Mouse (Mus musculus): ENCODE measurements around the gene Zfp950. TPM values are rescaled to one million over a fixed set of nuclear protein-coding genes. Genes with fewer than 3 reads are reported as not detected.

Zfp950 gene
- total and polyA plus RNA-seq, 2 experiments = 3.9 to 26.0 TPM

- Histone ChIP-seq H3K4me3 (ENCODE audit: insufficient read depth, low read depth, low read length) (no peak overlapping the region), H3K27me3 (ENCODE audit: control insufficient read depth, insufficient read depth, low read length) (no peaks in the 10 kb centered on the region), H3K9ac (ENCODE audit: low read depth, low read length) (no peak overlapping the region), H3K4me1 (ENCODE audit: control insufficient read depth, insufficient read depth, low read length) (no peaks in the 10 kb centered on the region), H3K79me2 (ENCODE audit: control insufficient read depth, insufficient read depth, low read length) (no peaks in the 10 kb centered on the region), H3K27ac (replicated peaks; ENCODE audit: insufficient read depth, low read depth, low read length) (no peak overlapping the region), H3K36me3 (ENCODE audit: control insufficient read depth, insufficient read depth, low read length) (peaks cover 27% of the 10 kb centered on the region)
- no peak for DNase-seq (ENCODE audit: extremely low read depth, low read depth, low spot score)
- TF ChIP-seq POLR2A (IDR thresholded peaks at IDR 0.05; ENCODE audit: extremely low read depth, insufficient read depth, low read length) (no peak), CTCF (IDR thresholded peaks at IDR 0.05; ENCODE audit: low read depth, low read length) (no peak)
- 95% methylated on average over 4 of the region's 4 CpGs for WGBS
Measured at GRCm38 (mm10) chr19:61090541-61090940, 50.1 kb downstream of the Zfp950 start.

DNA sequence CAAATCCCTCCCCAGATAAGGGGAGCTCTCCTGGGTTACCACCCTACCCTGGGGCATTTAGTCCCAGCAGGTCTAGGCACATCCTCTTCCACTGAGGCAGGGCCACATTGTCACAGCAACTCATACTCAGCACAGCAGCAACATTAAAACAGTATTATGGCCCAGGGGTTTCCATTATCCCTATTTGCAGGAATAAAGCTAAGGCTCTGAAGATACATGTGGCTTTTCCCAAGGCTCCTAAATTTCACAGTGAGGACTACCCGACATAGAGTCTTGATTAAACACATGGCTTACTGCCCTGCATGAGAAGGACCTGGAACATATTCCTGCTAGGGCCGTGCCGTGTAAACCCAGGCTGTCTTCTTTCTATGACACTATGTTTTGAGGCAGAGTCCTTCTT, 51.6 kb downstream of the Zfp950 start:
- no peak overlapping the region for H3K27ac ChIP-seq (replicated peaks; ENCODE audit: insufficient read depth, low read depth, low read length)
- H3K4me1 ChIP-seq (ENCODE audit: control insufficient read depth, insufficient read depth, low read length) = no peaks in the 10 kb centered on the region
- H3K4me3 ChIP-seq (ENCODE audit: insufficient read depth, low read depth, low read length) = no peak overlapping the region
- DNase-seq (ENCODE audit: extremely low read depth, low read depth, low spot score) = no peak
- H3K27me3 ChIP-seq (ENCODE audit: control insufficient read depth, insufficient read depth, low read length) = no peaks in the 10 kb centered on the region
- no peaks in the 10 kb centered on the region for H3K79me2 ChIP-seq (ENCODE audit: control insufficient read depth, insufficient read depth, low read length)
- H3K36me3 ChIP-seq (ENCODE audit: control insufficient read depth, insufficient read depth, low read length) = peaks cover 27% of the 10 kb centered on the region
- 91% methylated on average over 3 of the region's 3 CpGs for WGBS
- H3K9ac ChIP-seq (ENCODE audit: low read depth, low read length) = no peak overlapping the region
- TF ChIP-seq POLR2A (IDR thresholded peaks at IDR 0.05; ENCODE audit: extremely low read depth, insufficient read depth, low read length) = no peak
- TF ChIP-seq CTCF (IDR thresholded peaks at IDR 0.05; ENCODE audit: low read depth, low read length) = no peak

- H3K36me3 ChIP-seq (ENCODE audit: control insufficient read depth, insufficient read depth, low read length) = peaks cover 24% of the 10 kb centered on the region
- 97% methylated on average over 1 of the region's 1 CpGs for WGBS
Measured at GRCm38 (mm10) chr19:61087781-61088180, 52.9 kb downstream of the Zfp950 start.

GRCm38 (mm10) chr19:61085217-61085616, 55.4 kb downstream of the Zfp950 start:
- TF ChIP-seq POLR2A (IDR thresholded peaks at IDR 0.05; ENCODE audit: extremely low read depth, insufficient read depth, low read length) (no peak), CTCF (IDR thresholded peaks at IDR 0.05; ENCODE audit: low read depth, low read length) (no peak)

More at GRCm38 (mm10) chr19:61087781-61088180, 52.9 kb downstream of the Zfp950 start:
- H3K27ac ChIP-seq (replicated peaks; ENCODE audit: insufficient read depth, low read depth, low read length) = no peak overlapping the region
- no peaks in the 10 kb centered on the region for H3K27me3 ChIP-seq (ENCODE audit: control insufficient read depth, insufficient read depth, low read length)
- TF ChIP-seq CTCF (IDR thresholded peaks at IDR 0.05; ENCODE audit: low read depth, low read length) (no peak), POLR2A (IDR thresholded peaks at IDR 0.05; ENCODE audit: extremely low read depth, insufficient read depth, low read length) (no peak)
- no peak for DNase-seq (ENCODE audit: extremely low read depth, low read depth, low spot score)
- no peaks in the 10 kb centered on the region for H3K79me2 ChIP-seq (ENCODE audit: control insufficient read depth, insufficient read depth, low read length)
- H3K9ac ChIP-seq (ENCODE audit: low read depth, low read length) = no peak overlapping the region
- no peak overlapping the region for H3K4me3 ChIP-seq (ENCODE audit: insufficient read depth, low read depth, low read length)
- H3K4me1 ChIP-seq (ENCODE audit: control insufficient read depth, insufficient read depth, low read length) = no peaks in the 10 kb centered on the region

DNA sequence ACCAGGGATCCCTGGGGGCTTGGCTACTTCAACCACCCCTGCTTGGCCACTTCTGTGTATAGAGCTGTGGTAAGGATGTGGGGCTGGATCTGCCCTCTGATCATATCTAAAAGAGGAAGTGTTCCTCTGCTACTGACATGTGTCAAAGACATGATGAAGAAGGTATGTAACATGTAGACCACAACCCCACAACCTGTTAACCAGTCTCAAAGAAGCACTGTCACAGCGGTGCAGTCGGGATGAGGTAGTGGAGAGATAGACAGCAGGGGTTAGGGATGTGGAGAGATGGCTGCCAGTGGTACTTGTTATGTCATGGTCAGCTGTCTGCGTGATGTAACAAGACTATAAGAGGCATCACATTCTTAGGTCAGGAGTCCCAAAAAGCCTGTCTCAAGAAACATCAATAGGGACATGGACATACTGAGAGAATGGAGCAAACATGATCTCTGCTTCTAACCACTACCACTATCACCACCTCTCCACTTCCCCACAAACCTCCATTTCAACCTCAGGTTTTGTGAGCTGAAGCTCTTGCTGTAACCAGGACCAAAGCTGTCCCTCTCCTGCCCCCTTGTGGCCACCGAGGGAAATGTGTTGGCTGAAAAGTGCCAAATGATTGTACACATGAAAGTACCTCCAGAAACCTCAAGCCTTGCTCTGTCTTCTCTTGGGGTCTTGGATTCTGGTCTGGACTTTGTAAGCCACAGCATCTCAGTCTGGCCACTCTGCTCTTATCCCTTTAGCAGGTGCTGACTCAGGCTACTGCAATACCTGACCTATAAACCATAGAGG, 56.3 kb downstream of the Zfp950 start:
- H3K79me2 ChIP-seq (ENCODE audit: control insufficient read depth, insufficient read depth, low read length) = no peaks in the 10 kb centered on the region
- DNase-seq (ENCODE audit: extremely low read depth, low read depth, low spot score) = peak; percentile 68
- 48% methylated on average over 4 of the region's 4 CpGs for WGBS
- no peaks in the 10 kb centered on the region for H3K27me3 ChIP-seq (ENCODE audit: control insufficient read depth, insufficient read depth, low read length)
- H3K9ac ChIP-seq (ENCODE audit: low read depth, low read length) = no peak overlapping the region
- H3K36me3 ChIP-seq (ENCODE audit: control insufficient read depth, insufficient read depth, low read length) = peaks cover 14% of the 10 kb centered on the region
- H3K4me3 ChIP-seq (ENCODE audit: insufficient read depth, low read depth, low read length) = no peak overlapping the region
- TF ChIP-seq POLR2A (IDR thresholded peaks at IDR 0.05; ENCODE audit: extremely low read depth, insufficient read depth, low read length) (no peak), CTCF (IDR thresholded peaks at IDR 0.05; ENCODE audit: low read depth, low read length) (peak; percentile 83)
- no peak overlapping the region for H3K27ac ChIP-seq (replicated peaks; ENCODE audit: insufficient read depth, low read depth, low read length)
- 0 out of 2 replicates have a peak, but pooled peaks cover 2% of the 10 kb centered on the region for H3K4me1 ChIP-seq (ENCODE audit: control insufficient read depth, insufficient read depth, low read length)

More at GRCm38 (mm10) chr19:61085217-61085616, 55.4 kb downstream of the Zfp950 start:
- H3K27me3 ChIP-seq (ENCODE audit: control insufficient read depth, insufficient read depth, low read length) = no peaks in the 10 kb centered on the region
- H3K4me1 ChIP-seq (ENCODE audit: control insufficient read depth, insufficient read depth, low read length) = 0 out of 2 replicates have a peak, but pooled peaks cover under 1% of the 10 kb centered on the region
- H3K27ac ChIP-seq (replicated peaks; ENCODE audit: insufficient read depth, low read depth, low read length) = no peak overlapping the region
- 77% methylated on average over 2 of the region's 2 CpGs for WGBS
- H3K4me3 ChIP-seq (ENCODE audit: insufficient read depth, low read depth, low read length) = no peak overlapping the region
- H3K79me2 ChIP-seq (ENCODE audit: control insufficient read depth, insufficient read depth, low read length) = no peaks in the 10 kb centered on the region
- H3K9ac ChIP-seq (ENCODE audit: low read depth, low read length) = no peak overlapping the region
- peaks cover 16% of the 10 kb centered on the region for H3K36me3 ChIP-seq (ENCODE audit: control insufficient read depth, insufficient read depth, low read length)
- no peak for DNase-seq (ENCODE audit: extremely low read depth, low read depth, low spot score)

DNA sequence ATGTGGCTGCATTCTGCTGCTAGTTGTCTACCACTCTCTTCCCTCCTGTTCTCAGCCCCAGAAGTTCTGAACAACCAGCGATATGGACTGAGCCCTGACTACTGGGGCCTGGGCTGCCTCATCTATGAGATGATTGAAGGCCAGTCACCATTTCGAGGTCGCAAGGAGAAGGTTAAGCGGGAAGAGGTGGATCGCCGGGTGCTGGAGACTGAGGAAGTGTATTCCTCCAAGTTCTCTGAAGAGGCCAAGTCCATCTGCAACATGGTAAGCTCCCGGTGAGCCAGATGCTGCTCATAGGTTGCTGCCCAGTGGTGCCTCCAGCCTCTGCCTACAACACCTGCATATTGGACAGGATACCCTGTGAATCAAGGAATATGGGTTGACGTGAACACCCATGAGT, 57.6 kb downstream of the Zfp950 start:
- no peak overlapping the region for H3K27ac ChIP-seq (replicated peaks; ENCODE audit: insufficient read depth, low read depth, low read length)
- TF ChIP-seq CTCF (IDR thresholded peaks at IDR 0.05; ENCODE audit: low read depth, low read length) (no peak), POLR2A (IDR thresholded peaks at IDR 0.05; ENCODE audit: extremely low read depth, insufficient read depth, low read length) (no peak)
- H3K36me3 ChIP-seq (ENCODE audit: control insufficient read depth, insufficient read depth, low read length) = peaks cover 14% of the 10 kb centered on the region
- no peak for DNase-seq (ENCODE audit: extremely low read depth, low read depth, low spot score)
- H3K79me2 ChIP-seq (ENCODE audit: control insufficient read depth, insufficient read depth, low read length) = no peaks in the 10 kb centered on the region
- no peak overlapping the region for H3K4me3 ChIP-seq (ENCODE audit: insufficient read depth, low read depth, low read length)
- 95% methylated on average over 8 of the region's 8 CpGs for WGBS
- H3K4me1 ChIP-seq (ENCODE audit: control insufficient read depth, insufficient read depth, low read length) = 0 out of 2 replicates have a peak, but pooled peaks cover 2% of the 10 kb centered on the region
- no peaks in the 10 kb centered on the region for H3K27me3 ChIP-seq (ENCODE audit: control insufficient read depth, insufficient read depth, low read length)
- no peak overlapping the region for H3K9ac ChIP-seq (ENCODE audit: low read depth, low read length)

Data from liver, adult 2 months (tissue).